Mouse (Mus musculus) kidney, postnatal 14 days (tissue): ENCODE data around the gene Stk24.

ENCODE experiments used
- DNase-seq: peaks from one replicate; pipeline ENCODE4 v3.0.0; 2022; ENCODE audit warnings: mixed read lengths

Stk24 gene

DNA sequence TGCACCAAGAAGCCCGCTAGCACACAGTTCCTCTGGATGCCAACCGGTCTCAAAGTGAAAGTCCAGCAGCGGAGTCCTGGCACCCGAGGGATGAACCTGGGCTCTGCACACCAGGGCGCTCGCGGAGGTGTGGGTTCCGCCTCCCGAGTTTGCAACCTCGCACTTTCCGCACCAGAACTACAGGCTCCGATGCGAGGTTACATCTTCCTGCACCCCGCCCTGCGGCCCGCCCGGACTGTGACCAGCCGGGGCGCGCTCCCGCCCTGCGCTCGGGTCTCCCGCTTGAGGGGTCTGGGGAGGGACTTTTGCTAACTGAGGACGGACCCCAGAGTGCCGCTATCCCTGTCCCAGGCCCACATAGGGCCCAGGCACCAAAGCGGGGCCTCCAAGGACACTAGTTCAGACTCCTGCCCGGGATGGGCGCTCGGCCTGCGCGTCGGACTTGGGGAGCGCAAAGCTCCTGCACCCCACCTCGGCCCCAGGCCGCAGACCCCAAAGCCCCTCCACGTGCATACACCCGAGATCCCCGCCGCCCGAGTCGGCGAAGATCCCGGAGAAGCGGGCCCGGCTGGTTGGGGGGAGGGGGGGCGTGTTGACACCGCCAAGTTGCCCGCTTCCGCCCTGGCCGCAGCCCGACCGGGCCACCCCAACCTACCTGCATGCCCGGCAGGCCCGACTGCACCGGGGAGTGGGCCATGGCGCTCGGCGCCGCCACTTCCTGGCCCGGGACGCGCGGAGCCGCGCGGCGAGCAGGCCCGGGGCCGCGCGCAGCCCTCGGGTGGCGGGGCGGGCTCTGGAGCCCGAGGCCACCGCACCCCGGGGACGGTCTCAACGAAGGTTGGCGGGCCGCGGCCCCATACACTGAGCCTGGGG lies 1.3 kb downstream of the Stk24 start:
- peak; percentile 85 for DNase-seq

DNA sequence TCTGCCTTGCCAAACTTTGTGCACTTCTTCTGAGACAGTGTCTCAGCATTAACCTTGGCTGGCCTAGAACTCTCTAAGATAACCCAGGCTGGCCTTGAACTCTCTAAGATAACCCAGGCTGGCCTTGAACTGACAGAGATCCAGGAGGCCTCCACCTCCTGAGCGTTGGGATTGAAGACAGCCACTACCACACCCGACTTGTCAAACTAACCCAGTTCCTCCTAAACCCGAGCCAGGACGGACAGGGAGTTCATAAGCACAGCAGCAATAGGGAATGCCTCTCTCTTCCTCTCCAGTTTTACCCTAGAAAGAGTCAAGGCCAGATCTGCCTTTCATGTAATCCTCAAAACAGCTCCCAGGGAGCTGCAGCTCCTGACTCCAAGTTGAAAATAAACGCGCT lies 3.2 kb downstream of the Stk24 start:
- no peak for DNase-seq

DNA sequence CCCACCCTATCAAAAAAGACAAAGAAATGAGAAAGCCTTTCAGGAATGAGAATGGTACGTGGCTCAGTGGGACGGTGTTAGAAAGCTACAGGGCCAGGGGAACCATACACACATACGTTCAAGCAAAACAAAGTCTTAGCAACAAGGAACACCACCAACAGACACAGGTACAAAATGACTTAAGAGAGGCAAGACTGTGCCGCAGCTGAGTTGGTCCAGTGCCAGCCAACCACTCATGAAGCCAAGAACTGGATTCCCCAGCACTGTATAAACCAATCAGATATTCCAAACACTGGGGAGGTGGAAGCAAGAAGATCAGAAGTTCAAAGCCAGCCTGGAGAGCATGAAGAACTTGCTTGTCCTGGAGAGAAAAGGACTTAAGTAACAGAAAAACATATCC lies 5.9 kb downstream of the Stk24 start:
- DNase-seq, result no peak

DNA sequence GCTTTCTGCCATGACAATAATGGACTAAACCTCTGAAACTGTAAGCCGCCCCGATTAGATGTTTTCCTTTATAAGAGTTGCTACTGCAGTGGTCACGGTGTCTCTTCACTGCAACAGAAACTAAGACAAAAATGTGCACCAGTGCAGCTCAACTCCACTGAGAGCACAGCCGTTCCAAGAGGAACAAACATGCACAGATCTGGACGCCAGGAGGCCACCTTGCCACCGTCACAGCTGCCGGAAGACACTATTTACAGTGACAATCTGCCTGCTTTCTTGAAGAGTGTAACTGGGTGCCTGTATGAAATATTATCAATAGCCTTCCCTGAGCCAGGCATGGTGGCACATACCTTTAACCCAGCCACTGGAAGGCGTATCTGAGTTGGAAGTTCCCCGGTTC lies 6.8 kb downstream of the Stk24 start:
- no peak for DNase-seq

GRCm38 (mm10) chr14:121371911-121372820 lies 7.6 kb downstream of the Stk24 start:
- DNase-seq, result no peak

DNA sequence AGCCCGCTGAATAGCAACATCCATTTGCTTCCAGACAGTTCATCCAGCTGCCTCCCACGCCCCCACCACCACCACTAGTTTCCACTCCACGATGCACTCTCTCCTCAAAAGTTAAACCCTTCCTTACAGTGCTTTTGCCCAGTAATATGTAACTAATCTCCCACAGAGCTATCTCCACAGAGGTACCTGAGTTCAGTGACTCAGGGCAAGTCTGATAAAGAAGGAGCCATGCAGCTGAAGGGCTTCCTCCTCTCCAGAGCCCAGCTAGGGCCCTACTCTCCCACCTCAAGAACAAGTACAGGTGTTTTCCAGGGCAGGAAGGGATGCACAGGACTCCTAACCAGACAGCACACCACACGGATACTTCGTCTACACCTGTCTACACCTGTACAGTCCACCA lies 10.4 kb downstream of the Stk24 start:
- no peak for DNase-seq

- no peak for DNase-seq
Measured at GRCm38 (mm10) chr14:121368108-121368705, 11.6 kb downstream of the Stk24 start.

GRCm38 (mm10) chr14:121365991-121366728 lies 13.7 kb downstream of the Stk24 start:
- DNase-seq, result no peak

DNA sequence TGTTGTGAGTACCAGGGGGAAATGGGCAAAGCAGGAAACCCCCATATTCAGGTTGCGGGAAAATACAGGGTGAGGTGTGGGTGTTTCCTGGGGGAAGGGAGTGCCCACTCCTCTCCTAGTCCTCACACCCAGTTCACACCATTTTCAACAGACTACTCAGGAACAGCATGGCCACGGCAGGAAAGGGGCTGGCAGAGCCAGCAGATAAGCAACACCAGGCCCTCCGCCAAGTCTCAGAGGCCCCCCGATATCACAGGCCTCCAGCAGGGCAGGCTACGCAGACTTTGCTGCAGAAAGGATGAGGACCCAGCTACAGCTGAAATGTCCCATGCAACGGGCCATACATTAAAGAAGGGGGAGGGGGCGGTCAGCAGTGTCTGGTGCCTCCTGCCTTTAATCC lies 14.4 kb downstream of the Stk24 start:
- no peak for DNase-seq

- no peak for DNase-seq
Measured at GRCm38 (mm10) chr14:121364282-121364681, 15.5 kb downstream of the Stk24 start.

- DNase-seq, result peak; percentile 70
Measured at GRCm38 (mm10) chr14:121361319-121362114, 18.3 kb downstream of the Stk24 start.

DNA sequence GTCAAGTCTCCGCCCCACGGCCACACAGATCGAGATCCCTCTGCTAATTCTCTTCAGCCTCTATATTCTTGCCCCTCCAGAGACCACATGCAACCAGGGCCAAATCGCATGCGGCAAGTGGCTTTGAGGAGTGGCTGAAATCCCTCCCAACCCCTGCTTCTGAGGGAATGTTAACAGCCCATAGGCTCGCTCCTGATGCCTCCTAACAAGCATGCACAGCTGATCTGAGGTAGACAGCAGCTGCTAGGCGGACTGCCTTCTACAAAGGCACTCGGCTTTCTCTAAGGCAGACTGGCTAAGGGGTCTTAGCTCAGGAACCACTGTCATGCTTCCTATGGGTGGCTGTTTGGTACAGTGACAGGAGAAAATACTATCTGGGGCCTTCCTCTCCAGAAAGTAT lies 20.0 kb downstream of the Stk24 start:
- DNase-seq, result no peak

GRCm38 (mm10) chr14:121359015-121359414 lies 20.8 kb downstream of the Stk24 start:
- DNase-seq, result no peak

- DNase-seq, result no peak
Measured at GRCm38 (mm10) chr14:121358327-121358726, 21.5 kb downstream of the Stk24 start.

GRCm38 (mm10) chr14:121356336-121356862 lies 23.4 kb downstream of the Stk24 start:
- DNase-seq, result no peak

DNA sequence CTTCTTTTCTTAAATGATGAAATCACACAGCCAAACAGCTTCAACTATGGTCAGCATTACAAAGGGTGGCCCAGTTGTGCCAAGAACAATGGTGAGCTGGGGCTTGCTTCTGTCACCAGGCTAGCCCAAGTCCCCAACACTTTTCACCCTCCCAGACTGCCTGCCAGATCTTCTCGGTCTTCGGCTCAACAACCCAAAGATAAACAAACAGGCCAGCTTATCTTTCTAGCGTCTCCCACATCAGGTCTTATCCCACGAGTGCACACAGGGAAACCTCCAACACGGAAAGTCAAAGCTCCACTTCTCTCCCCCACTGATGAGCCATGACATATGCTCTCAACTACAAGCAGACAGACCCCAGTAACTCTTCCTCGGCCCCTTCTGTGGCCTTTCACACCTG lies 24.1 kb downstream of the Stk24 start:
- no peak for DNase-seq

DNA sequence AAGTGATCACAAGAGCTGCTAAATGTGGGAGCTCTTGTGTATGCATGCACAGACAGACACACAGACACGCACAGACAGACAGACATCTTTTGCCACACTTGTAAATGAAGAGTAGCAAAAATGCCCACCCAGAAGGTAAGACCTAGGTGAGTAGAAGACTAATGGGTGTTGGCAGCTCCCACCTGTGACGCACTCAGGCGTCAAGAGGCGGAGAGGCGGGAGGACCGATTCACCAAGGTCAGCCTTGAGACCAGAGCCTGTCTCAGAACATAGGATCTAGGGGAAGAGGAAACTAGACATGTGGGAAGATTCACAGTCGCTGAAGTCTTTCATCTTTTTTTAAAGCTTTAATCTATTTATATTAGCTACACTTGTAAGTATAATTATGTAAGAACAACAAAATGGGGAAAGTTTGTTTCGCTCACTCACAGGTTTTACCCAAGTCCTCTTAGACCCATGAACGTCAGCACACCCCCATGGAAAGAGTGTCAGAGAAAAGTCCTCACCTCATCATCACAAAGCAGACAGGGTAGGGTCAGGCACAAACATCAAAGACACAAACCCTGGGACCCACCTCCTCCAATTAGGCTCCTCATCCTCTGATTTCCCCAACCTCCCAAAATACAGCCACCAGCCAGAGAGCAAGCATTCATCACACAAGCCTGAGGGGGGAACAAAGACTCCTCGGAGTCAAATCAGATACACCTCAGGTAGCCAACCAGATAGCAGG lies 26.0 kb downstream of the Stk24 start:
- no peak for DNase-seq

- DNase-seq, result no peak
Measured at GRCm38 (mm10) chr14:121352744-121353143, 27.1 kb downstream of the Stk24 start.

DNA sequence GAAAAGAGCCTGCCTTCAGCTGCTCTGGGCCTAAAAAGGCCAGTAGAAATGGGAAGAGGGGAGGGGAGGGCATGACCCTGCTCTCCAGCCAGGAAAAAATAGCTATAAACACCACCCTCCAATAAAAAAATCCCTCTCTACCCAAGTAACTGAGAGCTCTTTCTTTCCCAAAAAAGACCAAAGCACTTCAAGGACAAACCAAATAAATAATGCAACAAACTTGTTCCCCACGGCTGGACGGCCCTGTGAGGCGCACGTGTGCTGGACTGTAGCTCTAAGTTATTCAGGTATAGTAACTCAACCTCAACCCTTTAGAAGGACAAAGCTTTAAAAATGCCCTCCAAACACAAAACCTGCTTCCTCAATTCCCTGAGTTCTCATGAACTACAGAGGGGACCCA lies 28.1 kb downstream of the Stk24 start:
- peak; percentile 29 for DNase-seq

DNA sequence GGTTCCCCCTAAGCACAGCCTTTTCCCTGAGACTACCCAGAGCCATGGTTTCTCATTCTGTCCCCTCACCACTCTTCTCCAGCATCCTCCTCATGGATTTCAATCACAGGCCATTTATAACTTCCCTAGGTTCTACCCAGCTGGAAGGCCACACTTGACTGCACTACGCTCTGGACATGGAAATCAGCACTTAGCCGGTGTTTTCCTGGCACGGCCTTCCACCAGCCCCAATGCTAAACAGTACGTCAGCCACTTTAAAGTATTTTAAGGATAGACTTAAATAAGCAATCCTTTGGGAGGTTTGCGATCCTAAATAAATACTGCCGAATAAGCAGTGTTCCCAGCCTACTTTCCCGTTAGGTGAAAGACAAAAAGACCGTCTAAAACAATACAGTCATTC lies 29.8 kb downstream of the Stk24 start:
- DNase-seq, result no peak

DNA sequence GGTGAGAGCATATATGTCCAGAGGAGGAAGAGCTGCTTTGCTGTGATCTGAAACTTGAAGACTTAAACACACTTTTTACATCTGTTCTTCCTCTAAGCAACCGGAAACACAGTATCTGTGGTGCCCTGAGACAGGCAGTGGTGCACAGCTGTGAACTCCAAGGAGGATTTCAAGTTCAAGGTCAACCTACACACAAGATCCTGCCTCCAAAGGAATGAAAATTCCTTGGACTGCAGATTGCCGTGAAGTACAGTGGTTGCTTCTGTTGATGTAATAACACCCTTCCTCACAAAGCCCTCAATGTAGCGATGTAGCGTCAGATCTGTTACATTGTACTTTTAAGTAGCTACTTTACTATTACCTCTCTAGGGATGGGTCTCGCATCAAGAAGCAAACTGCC lies 30.5 kb downstream of the Stk24 start:
- no peak for DNase-seq
